Mouse (Mus musculus) cerebellum, adult 11-12 months (tissue): ENCODE measurements at regions not wholly inside any gene's neighbourhood (a gene's known extent, or its start where the extent isn't known, plus 50 kb on each side); places are given as distances from the start of the nearest gene placed in this dataset.
A peak's percentile ranks its signal among the peaks of the same experiment; 100 is the strongest.

ENCODE experiments used
- DNase-seq: peaks from one replicate; pipeline ENCODE4 v3.0.0; 2022

- DNase-seq: no peak
Measured at GRCm38 (mm10) chr13:90490991-90491951, 401.9 kb upstream of the Xrcc4 start.

- no peak for DNase-seq
Measured at GRCm38 (mm10) chr13:90480484-90480883, 391.1 kb upstream of the Xrcc4 start.

GRCm38 (mm10) chr13:90476880-90477279 is 387.5 kb upstream of the Xrcc4 start:
- DNase-seq: no peak

GRCm38 (mm10) chr13:90474507-90474906 is 385.1 kb upstream of the Xrcc4 start:
- DNase-seq: no peak

GRCm38 (mm10) chr13:90474053-90474452 is 384.6 kb upstream of the Xrcc4 start:
- no peak for DNase-seq

GRCm38 (mm10) chr13:90473041-90473825 is 383.8 kb upstream of the Xrcc4 start:
- DNase-seq: no peak

- no peak for DNase-seq
Measured at GRCm38 (mm10) chr13:90466096-90466495, 376.7 kb upstream of the Xrcc4 start.

GRCm38 (mm10) chr13:90464051-90464450 is 374.6 kb upstream of the Xrcc4 start:
- no peak for DNase-seq

GRCm38 (mm10) chr13:90463381-90463780 is 374.0 kb upstream of the Xrcc4 start:
- no peak for DNase-seq

GRCm38 (mm10) chr13:90454631-90455030 is 365.2 kb upstream of the Xrcc4 start:
- no peak for DNase-seq

- DNase-seq: no peak
Measured at GRCm38 (mm10) chr13:90426901-90427300, 337.5 kb upstream of the Xrcc4 start.

- no peak for DNase-seq
Measured at GRCm38 (mm10) chr13:90425379-90425778, 336.0 kb upstream of the Xrcc4 start.

GRCm38 (mm10) chr13:90424541-90424940 is 335.1 kb upstream of the Xrcc4 start:
- DNase-seq: no peak

GRCm38 (mm10) chr13:90420966-90421365 is 331.6 kb upstream of the Xrcc4 start:
- no peak for DNase-seq

- no peak for DNase-seq
Measured at GRCm38 (mm10) chr13:90404392-90404791, 315.0 kb upstream of the Xrcc4 start.

- DNase-seq: no peak
Measured at GRCm38 (mm10) chr13:90402061-90402460, 312.7 kb upstream of the Xrcc4 start.

- DNase-seq: no peak
Measured at GRCm38 (mm10) chr13:90401496-90401895, 312.1 kb upstream of the Xrcc4 start.

- no peak for DNase-seq
Measured at GRCm38 (mm10) chr13:90395274-90396023, 306.0 kb upstream of the Xrcc4 start.

- peak; percentile 6 for DNase-seq
Measured at GRCm38 (mm10) chr13:90394815-90395241, 305.4 kb upstream of the Xrcc4 start.

GRCm38 (mm10) chr13:90392415-90392814 is 303.0 kb upstream of the Xrcc4 start:
- no peak for DNase-seq

GRCm38 (mm10) chr13:90376619-90377018 is 287.2 kb upstream of the Xrcc4 start:
- no peak for DNase-seq

- no peak for DNase-seq
Measured at GRCm38 (mm10) chr13:90376207-90376606, 286.8 kb upstream of the Xrcc4 start.
